Mouse (Mus musculus) G1E (cell line): ENCODE results near the gene Gas1. TPM values are rescaled to one million over a fixed set of nuclear protein-coding genes. Genes with fewer than 3 reads are reported as not detected.

Source experiments
- ATAC-seq: 2 replicates; pipeline ENCODE4 v1.8.0; 2016; ENCODE audit warnings: mild to moderate bottlenecking; ENCODE audit not compliant: insufficient number of reproducible peaks, poor library complexity, low FRiP score, severe bottlenecking; ENCODE audit errors: extremely low read depth
- DNase-seq: peaks from one replicate; pipeline ENCODE4 v3.0.0; 2012; ENCODE audit warnings: low spot score
- H3K27me3 ChIP-seq: 2 replicates; pipeline ENCODE4 v1.6.1; 2012; ENCODE audit warnings: mild to moderate bottlenecking, low read length, inconsistent platforms; ENCODE audit not compliant: insufficient read depth
- H3K36me3 ChIP-seq: replicated peaks from 2 replicates; pipeline ENCODE3; 2012; ENCODE audit warnings: mild to moderate bottlenecking, inconsistent platforms
- H3K4me1 ChIP-seq: 2 replicates; pipeline ENCODE4 v1.6.1; 2012; ENCODE audit warnings: low read depth, low read length, inconsistent platforms, mixed read lengths; ENCODE audit not compliant: insufficient read depth
- H3K4me3 ChIP-seq: 2 replicates; pipeline ENCODE4 v1.5.1; 2012; ENCODE audit warnings: low read depth, mild to moderate bottlenecking, inconsistent platforms, low read length, moderate library complexity, mixed read lengths
- H3K9me3 ChIP-seq: replicated peaks from 2 replicates; pipeline ENCODE4 v1.6.1; 2012; ENCODE audit warnings: inconsistent platforms
- CTCF ChIP-seq: IDR thresholded peaks from 2 replicates; pipeline ENCODE4 v1.5.1; 2012; ENCODE audit warnings: low read depth, low read length, inconsistent platforms, mixed read lengths
- GATA1 ChIP-seq: IDR thresholded peaks from 2 replicates; pipeline ENCODE4 v1.6.1; 2012; ENCODE audit warnings: borderline replicate concordance, low read length, inconsistent platforms, mixed read lengths
- GATA2 ChIP-seq: IDR thresholded peaks from 2 replicates; pipeline ENCODE4 v1.6.1; 2012; ENCODE audit warnings: low read depth, low read length, inconsistent platforms, borderline replicate concordance
- POLR2AphosphoS5 ChIP-seq: IDR thresholded peaks from 2 replicates; pipeline ENCODE4 v1.6.1; 2012; ENCODE audit warnings: low read depth, low read length, inconsistent platforms; ENCODE audit not compliant: insufficient replicate concordance
- TAL1 ChIP-seq: conservative IDR thresholded peaks from 2 replicates; pipeline ENCODE4 v1.6.1; 2012; ENCODE audit warnings: low read depth, low read length, inconsistent platforms, mixed read lengths
- polyA plus RNA-seq: library from polyadenylated mRNA; stranded (reverse); fragments of >175 nt; gene quantifications from 2 replicates; pipeline ENCODE4 v1.2.3, GENCODE M21; 2012
- total RNA-seq, 2 experiments: library from RNA; stranded (forward) in 1 of 2; stranded (reverse) in 1 of 2; fragments of 200-1000 nt in 1 of 2; fragments of >200 nt in 1 of 2; fragmentation: Nextera tagmentation in 1 of 2; gene quantifications; 2 replicates each; pipeline ENCODE4 v1.2.3; 2014 to 2017

Gas1 gene
- total RNA-seq (2014; fragmentation: Nextera tagmentation) (not detected in 2 replicates), total RNA-seq (2017) (0.06 TPM in 1 of 2 replicates, not detected in the other), polyA plus RNA-seq (not detected in 2 replicates)

DNA sequence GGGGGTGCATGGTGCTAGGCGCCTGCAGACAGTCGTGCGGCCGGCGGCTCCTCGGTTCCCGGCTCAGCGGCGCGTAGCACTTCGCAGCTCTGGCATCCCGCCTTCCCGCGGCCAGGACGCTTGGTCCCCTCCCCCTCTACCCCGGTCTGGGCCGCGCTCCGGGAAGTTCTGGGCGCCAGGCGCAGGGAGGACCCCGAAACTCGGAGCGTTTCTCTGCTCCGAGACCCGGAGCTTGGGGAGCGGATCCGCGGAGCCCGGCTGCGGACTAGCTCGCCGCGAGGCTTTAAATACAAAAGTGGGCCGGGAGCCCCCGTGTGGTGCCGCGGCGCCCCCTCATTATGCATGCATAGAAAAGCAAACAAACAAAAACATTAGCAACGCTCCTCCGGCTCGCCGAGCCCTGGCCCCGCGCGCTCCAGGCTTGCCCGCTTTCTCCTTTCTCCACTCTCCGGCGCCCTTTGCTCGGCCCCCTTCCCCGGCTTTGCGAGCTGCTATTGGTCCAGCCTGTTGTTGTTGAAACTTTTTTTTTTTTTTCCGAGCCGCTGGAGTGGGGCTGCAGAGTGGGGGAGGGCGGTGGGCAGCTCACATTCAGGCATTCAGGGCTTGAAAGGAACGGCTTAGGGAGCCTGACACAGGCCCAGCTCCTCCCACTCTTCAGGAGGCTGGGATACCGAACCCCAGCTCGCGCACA is at the start of gene Gas1:
TSS of gene Gas1 (minus strand) at position 260 of the 691 bp plus-strand sequence.
- peaks cover 60% of the 10 kb centered on the region for H3K9me3 ChIP-seq
- TF ChIP-seq TAL1 (no peak), POLR2AphosphoS5 (no peak), CTCF (no peak), GATA1 (no peak), GATA2 (no peak)
- no peaks in the 10 kb centered on the region for H3K36me3 ChIP-seq
- H3K4me1 ChIP-seq: no peaks in the 10 kb centered on the region
- DNase-seq (no peak), ATAC-seq (no peak)
- peak within 1 kb of the TSS; percentile 46; the same call in 1 of the 2 replicates for H3K4me3 ChIP-seq
- H3K27me3 ChIP-seq: no peaks in the 10 kb centered on the region

DNA sequence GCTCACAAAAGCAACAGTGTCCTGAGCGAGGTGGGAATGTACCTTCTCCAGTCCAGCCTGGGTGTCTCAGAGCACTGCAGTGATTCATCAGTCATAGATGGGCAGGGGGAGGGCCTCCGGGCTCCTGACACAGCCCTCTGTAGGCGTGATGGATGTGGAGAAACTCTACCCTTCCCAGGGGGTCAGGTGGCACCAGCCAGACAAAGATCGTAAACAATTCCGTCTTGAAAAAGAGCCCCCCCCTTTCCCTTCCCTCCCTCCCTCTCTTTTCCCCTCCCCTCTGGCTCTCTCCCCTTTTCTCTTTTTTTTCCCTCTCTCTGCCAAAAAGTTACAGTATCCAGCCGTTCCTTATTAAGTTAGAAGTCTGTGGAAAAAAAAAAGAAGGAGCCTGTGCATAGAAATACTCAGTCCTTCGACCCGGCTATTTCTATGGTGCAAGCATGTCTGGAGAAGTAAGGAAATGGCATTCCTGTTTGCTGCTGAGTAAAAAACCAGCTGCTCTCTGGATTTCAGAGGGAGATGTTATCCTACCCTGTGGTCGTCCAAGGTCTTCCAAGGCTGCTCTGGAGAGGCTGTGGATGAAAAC is 49.2 kb upstream of the Gas1 start:
- DNase-seq: no peak
- no peak for ATAC-seq
- TF ChIP-seq TAL1: no peak
- TF ChIP-seq POLR2AphosphoS5: no peak
- TF ChIP-seq CTCF: no peak

DNA sequence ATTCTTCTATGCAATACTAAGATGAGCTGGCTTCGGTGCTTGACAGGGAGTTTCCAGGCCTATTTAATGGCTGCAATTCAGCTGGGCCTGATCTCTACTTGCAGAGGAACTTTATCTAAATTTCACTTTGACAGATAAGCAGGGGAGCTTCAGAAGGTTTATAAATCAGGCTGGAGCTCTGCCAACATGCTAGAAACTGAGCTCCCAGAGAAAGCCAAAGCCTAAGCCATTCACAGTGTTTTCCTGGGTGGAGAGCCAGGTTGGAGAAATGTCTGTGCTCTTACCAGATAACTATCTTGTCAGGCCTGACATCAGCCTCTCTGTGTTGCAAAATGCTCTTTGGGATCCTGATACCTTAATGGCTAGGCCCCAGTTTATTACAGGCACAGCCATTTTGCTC is 48.6 kb upstream of the Gas1 start:
- Histone ChIP-seq H3K4me3 (no peak overlapping the region), H3K9me3 (peaks cover 66% of the 10 kb centered on the region), H3K36me3 (no peaks in the 10 kb centered on the region), H3K27me3 (no peaks in the 10 kb centered on the region), H3K4me1 (no peaks in the 10 kb centered on the region)
- TF ChIP-seq CTCF (no peak), POLR2AphosphoS5 (no peak), GATA2 (no peak)
- ATAC-seq (no peak), DNase-seq (no peak)

More for the DNA sequence above, 49.2 kb upstream of the Gas1 start:
- H3K9me3 ChIP-seq: peaks cover 69% of the 10 kb centered on the region
- no peaks in the 10 kb centered on the region for H3K36me3 ChIP-seq
- H3K27me3 ChIP-seq: no peaks in the 10 kb centered on the region
- H3K4me1 ChIP-seq: no peaks in the 10 kb centered on the region
- no peak overlapping the region; the same call in 1 of the 2 replicates for H3K4me3 ChIP-seq

DNA sequence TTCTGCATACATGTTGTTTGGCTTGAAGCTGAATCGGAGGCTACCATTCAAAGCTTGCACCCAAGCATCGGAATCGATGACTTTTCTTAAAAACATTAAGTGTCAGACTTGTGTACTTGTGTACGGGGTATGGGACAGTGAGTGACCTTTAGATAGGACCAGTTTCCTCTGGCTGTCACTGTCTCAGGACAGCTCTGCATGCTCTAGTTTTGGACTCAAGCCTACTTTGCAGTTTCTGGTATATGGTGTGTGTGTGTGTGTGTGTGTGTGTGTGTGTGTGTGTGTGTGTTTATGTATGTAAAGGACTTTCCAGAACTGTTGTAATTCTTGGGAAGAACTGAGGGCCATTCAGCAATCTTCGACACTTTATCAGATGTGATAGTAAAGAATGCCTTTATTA is 48.1 kb upstream of the Gas1 start:
- H3K36me3 ChIP-seq: no peaks in the 10 kb centered on the region
- no peak overlapping the region for H3K4me3 ChIP-seq
- ATAC-seq (no peak), DNase-seq (no peak)
- no peaks in the 10 kb centered on the region for H3K27me3 ChIP-seq
- no peak for TF ChIP-seq GATA2
- TF ChIP-seq CTCF: no peak
- TF ChIP-seq TAL1: no peak
- TF ChIP-seq POLR2AphosphoS5: no peak
- H3K4me1 ChIP-seq: no peaks in the 10 kb centered on the region
- H3K9me3 ChIP-seq: peaks cover 61% of the 10 kb centered on the region

DNA sequence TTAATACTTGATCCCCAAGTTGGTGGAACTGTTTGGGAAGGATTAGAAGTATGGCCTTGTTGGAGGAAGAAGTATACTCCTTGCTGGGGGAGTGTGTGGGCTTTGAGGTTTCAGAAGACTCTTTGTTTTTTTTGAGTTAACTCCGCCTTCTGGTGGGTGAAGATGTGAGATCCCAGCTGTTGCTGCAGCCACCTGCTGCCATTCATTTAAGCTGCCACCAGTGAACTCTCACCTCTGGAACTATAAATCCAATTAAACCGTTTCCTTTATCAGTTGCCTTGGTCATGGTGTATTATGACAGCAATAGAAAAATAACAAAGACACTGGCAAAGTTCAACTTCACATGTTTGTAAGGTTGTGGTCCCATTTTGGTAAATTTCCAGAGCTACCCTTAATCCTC is 46.6 kb upstream of the Gas1 start:
- no peak overlapping the region for H3K4me3 ChIP-seq
- ATAC-seq (no peak), DNase-seq (no peak)
- H3K9me3 ChIP-seq: peaks cover 61% of the 10 kb centered on the region
- H3K4me1 ChIP-seq: no peaks in the 10 kb centered on the region
- no peaks in the 10 kb centered on the region for H3K36me3 ChIP-seq
- no peaks in the 10 kb centered on the region for H3K27me3 ChIP-seq
- TF ChIP-seq GATA2 (no peak), POLR2AphosphoS5 (no peak)

DNA sequence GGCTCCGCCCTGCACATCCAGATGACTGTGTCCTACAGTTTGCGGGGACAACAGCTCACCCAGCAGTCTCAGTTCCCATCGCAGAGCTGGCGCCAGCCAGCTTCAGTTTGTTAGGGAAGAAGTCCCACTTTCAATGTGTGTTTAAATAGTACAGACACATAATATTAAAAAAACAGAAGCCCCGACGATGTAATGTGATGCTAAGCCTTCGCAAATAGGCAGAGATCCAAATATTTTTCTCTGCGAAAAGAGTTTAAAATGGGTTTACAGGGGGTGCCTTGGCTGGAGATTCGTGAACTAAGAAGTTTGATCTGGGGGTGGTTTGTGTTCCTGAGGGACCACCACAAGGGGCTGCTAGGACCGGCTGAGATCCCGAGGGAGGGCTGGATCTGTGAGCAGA is 45.2 kb upstream of the Gas1 start:
- no peak for DNase-seq
- Histone ChIP-seq H3K4me3 (no peak overlapping the region), H3K9me3 (peaks cover 59% of the 10 kb centered on the region), H3K36me3 (no peaks in the 10 kb centered on the region), H3K27me3 (no peaks in the 10 kb centered on the region), H3K4me1 (no peaks in the 10 kb centered on the region)
- no peak for TF ChIP-seq TAL1
- ATAC-seq: no peak

DNA sequence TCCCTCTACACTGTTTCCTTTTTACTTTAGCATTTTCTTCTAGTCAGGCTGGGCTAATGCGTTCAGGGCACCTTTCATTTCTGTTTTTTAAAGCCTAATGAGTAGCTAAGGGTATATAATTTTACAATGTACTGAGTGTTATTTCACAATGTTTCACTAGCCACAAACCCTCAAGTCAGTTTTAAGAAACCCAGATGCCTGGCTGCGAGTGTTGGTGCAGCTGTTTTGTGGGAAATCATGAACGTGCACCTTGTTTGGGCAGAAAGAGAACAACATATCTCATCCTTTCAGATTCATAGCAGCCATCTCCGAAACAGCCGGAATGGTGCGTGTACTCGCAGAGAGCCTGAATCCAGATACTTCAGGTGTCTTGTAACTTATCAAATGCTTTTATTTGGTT is 36.7 kb upstream of the Gas1 start:
- Histone ChIP-seq H3K9me3 (peaks cover 59% of the 10 kb centered on the region), H3K36me3 (no peaks in the 10 kb centered on the region), H3K4me1 (no peaks in the 10 kb centered on the region), H3K4me3 (no peak overlapping the region), H3K27me3 (no peaks in the 10 kb centered on the region)
- TF ChIP-seq TAL1 (no peak), GATA1 (no peak), GATA2 (no peak), CTCF (no peak), POLR2AphosphoS5 (no peak)
- ATAC-seq (no peak), DNase-seq (no peak)
